Mouse (Mus musculus): Measurements from ENCODE around the gene Sv2c. TPM values are rescaled to one million over a fixed set of nuclear protein-coding genes. Genes with fewer than 3 reads are reported as not detected.

Sv2c gene
- polyA plus RNA-seq, 1 experiment from 2014 or later = 0.12 TPM

DNA sequence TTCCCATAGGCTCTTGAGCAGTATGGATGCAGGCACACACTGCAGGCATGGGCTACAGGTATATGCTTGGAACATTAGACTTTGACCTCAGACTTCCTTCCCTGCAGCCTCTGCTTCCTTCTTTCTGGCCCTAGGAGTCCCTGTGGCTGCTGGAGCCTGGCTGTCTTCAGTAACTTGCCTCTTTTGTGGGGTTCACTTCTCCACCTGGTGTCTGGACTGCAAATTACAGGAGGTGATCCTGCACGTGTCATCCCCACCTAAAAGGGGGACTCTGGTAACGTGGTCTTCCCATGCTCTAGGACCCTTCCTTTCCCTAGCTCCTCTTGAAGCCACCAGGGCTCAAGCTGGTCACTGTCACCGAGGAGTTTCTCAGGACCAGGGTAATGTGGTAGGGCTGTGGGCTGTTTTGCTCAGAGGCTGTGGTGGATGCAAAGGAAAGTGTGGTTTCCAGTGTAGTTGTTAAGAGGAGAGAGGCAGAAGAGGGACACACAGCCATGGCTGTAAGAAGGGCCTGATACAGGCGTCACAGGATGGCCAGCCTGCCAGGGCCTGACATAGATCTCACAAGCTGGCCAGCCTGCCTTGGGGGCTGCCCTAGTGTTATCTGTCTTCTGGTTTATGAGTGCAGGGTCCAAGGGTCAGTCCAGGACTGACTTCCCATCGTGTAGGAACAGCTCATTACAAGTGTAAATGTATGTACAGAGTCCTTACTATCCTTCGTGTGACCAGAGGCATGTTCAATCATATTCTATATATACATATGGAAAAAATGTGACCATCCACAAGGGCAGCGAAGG is 181.1 kb downstream of the Sv2c start:
- peak; percentile 51 for ATAC-seq
- Histone ChIP-seq H3K9ac (no peak overlapping the region), H3K9me3 (replicated peaks) (no peaks in the 10 kb centered on the region), H3K4me3 (no peak overlapping the region), H3K36me3 (no peaks in the 10 kb centered on the region), H3K4me2 (peak overlapping the region; percentile 49), H3K27ac (0 out of 2 replicates have a peak overlapping the region, but pooled peaks have one; percentile 5), H3K27me3 (replicated peaks) (no peaks in the 10 kb centered on the region), H3K4me1 (peaks cover 43% of the 10 kb centered on the region)
- WGBS (ENCODE audit: insufficient replicate concordance) = 36% methylated on average over 7 of the region's 7 CpGs

DNA sequence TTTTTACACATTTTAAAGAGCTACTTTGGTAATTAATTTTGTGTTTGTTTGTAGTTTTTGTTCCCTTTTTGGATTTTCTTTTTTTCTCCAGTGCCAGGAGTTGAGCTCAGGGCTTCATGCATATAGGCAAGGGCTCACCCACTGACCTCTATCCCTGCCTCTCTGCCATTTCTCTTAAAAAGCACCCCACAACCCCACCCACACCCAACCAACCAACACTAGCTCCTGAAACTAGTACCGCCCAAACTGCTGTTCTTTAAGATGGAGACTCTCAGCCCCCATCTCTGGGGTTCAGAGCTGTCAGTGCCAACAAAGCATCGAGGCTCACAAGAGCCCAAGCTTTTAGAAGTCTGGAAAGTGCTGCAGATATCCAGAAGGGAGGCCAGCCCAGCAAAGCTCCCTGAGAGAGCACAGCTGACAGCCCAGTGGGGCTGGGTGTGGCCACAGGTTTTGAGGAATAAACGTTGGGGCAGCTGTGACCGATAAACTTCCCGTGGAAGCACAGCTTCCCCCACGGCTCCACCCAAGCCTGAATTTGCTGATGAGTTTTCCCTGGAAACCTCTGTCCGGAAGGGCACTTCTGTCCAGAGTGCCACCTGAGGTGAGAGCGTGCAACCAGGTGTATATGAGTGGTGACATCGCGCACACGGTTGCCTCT is 181.8 kb downstream of the Sv2c start:
- Histone ChIP-seq H3K4me2 (peak overlapping the region; percentile 49), H3K27ac (0 out of 2 replicates have a peak overlapping the region, but pooled peaks have one; percentile 28)
- 37% methylated on average over 11 of the region's 11 CpGs for WGBS (ENCODE audit: insufficient replicate concordance)

GRCm38 (mm10) chr13:95949356-95949755 is 183.0 kb downstream of the Sv2c start:
- no peak overlapping the region for H3K27ac ChIP-seq
- ATAC-seq = no peak
- WGBS (ENCODE audit: insufficient replicate concordance) = 45% methylated on average over 4 of the region's 4 CpGs

More for the DNA sequence above, 181.8 kb downstream of the Sv2c start:
- Histone ChIP-seq H3K4me3 (no peak overlapping the region), H3K9me3 (replicated peaks) (no peaks in the 10 kb centered on the region), H3K36me3 (no peaks in the 10 kb centered on the region), H3K27me3 (replicated peaks) (no peaks in the 10 kb centered on the region), H3K9ac (peak overlapping the region; percentile 31; the same call in 1 of the 2 replicates), H3K4me1 (peaks cover 37% of the 10 kb centered on the region)
- ATAC-seq = peak; percentile 83

DNA sequence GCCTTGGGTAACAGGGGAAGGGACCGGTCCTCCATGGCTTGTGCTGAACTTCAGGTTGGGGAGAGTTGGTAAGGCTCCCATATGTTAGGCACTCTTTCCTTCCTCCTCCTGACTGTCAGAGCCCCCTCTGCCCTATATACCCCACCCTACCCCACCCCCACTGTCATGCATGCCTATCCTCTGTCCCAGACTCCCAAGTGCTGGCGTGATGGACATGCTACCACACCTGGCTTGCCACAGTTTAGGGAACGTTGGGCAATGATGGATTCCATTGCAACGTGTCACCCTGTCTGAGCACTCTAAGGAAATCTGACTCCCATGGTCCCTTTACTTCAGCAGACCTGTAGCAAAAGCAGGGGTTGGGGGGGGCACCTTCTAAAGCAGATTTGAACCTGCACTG is 183.6 kb downstream of the Sv2c start:
- no peaks in the 10 kb centered on the region for H3K9me3 ChIP-seq (replicated peaks)
- no peak overlapping the region for H3K27ac ChIP-seq
- H3K27me3 ChIP-seq (replicated peaks) = no peaks in the 10 kb centered on the region
- H3K4me3 ChIP-seq = no peak overlapping the region
- no peaks in the 10 kb centered on the region for H3K36me3 ChIP-seq
- ATAC-seq = no peak
- peaks cover 37% of the 10 kb centered on the region for H3K4me1 ChIP-seq
- WGBS (ENCODE audit: insufficient replicate concordance) = 56% methylated on average over 4 of the region's 4 CpGs
- H3K4me2 ChIP-seq = no peak overlapping the region
- no peak overlapping the region for H3K9ac ChIP-seq

More at GRCm38 (mm10) chr13:95949356-95949755, 183.0 kb downstream of the Sv2c start:
- Histone ChIP-seq H3K36me3 (no peaks in the 10 kb centered on the region), H3K4me1 (peaks cover 37% of the 10 kb centered on the region), H3K4me2 (no peak overlapping the region), H3K9ac (no peak overlapping the region), H3K27me3 (replicated peaks) (no peaks in the 10 kb centered on the region), H3K4me3 (no peak overlapping the region), H3K9me3 (replicated peaks) (no peaks in the 10 kb centered on the region)

DNA sequence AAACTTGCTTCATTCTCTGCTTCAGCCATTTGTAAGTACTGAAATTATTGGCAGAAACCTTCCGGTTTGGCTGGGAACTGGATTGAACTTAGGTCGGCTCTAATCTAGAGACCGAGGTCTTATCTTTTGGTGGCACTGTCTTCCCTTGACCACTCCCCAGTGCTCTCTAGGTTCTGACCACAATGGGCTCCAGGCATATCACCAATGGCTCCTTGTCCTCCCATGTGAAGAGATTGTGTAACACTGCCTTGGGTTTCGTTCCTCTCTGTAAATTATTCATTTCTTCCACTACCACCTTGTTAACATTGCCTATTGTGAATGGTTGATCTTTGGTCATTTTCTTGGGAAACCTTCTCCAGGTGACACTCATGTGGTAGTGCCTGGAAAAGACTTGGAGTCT is 184.0 kb downstream of the Sv2c start:
- Histone ChIP-seq H3K4me3 (no peak overlapping the region), H3K27me3 (replicated peaks) (no peaks in the 10 kb centered on the region), H3K27ac (no peak overlapping the region), H3K9ac (no peak overlapping the region), H3K36me3 (no peaks in the 10 kb centered on the region), H3K9me3 (replicated peaks) (no peaks in the 10 kb centered on the region), H3K4me2 (no peak overlapping the region), H3K4me1 (peaks cover 37% of the 10 kb centered on the region)
- WGBS (ENCODE audit: insufficient replicate concordance) = 18% methylated on average over 4 of the region's 4 CpGs
- ATAC-seq = 0 out of 2 replicates have a peak, but pooled peaks have one; percentile 42

- peaks cover 39% of the 10 kb centered on the region for H3K4me1 ChIP-seq
- no peak overlapping the region for H3K4me2 ChIP-seq
- H3K9me3 ChIP-seq (replicated peaks) = no peaks in the 10 kb centered on the region
- no peak overlapping the region for H3K9ac ChIP-seq
- 28% methylated on average over 5 of the region's 5 CpGs for WGBS (ENCODE audit: insufficient replicate concordance)
- ATAC-seq = no peak
- no peaks in the 10 kb centered on the region for H3K27me3 ChIP-seq (replicated peaks)
- no peaks in the 10 kb centered on the region for H3K36me3 ChIP-seq
- no peak overlapping the region for H3K4me3 ChIP-seq
- H3K27ac ChIP-seq = no peak overlapping the region
Measured at GRCm38 (mm10) chr13:95945937-95946507, 186.4 kb downstream of the Sv2c start.

- Histone ChIP-seq H3K27me3 (replicated peaks) (no peaks in the 10 kb centered on the region), H3K27ac (no peak overlapping the region), H3K9me3 (replicated peaks) (no peaks in the 10 kb centered on the region), H3K4me3 (no peak overlapping the region), H3K4me2 (no peak overlapping the region), H3K36me3 (no peaks in the 10 kb centered on the region), H3K9ac (no peak overlapping the region), H3K4me1 (peaks cover 27% of the 10 kb centered on the region)
- 70% methylated on average over 6 of the region's 6 CpGs for WGBS (ENCODE audit: insufficient replicate concordance)
- ATAC-seq = no peak
Measured at GRCm38 (mm10) chr13:95944621-95945020, 187.8 kb downstream of the Sv2c start.

GRCm38 (mm10) chr13:95943919-95944318 is 188.5 kb downstream of the Sv2c start:
- no peaks in the 10 kb centered on the region for H3K9me3 ChIP-seq (replicated peaks)
- peaks cover 20% of the 10 kb centered on the region for H3K4me1 ChIP-seq
- 73% methylated on average over 3 of the region's 3 CpGs for whole genome bisulfite sequencing (ENCODE audit: insufficient replicate concordance)
- no peak overlapping the region for H3K4me2 ChIP-seq
- H3K27me3 ChIP-seq (replicated peaks) = no peaks in the 10 kb centered on the region
- no peak overlapping the region for H3K9ac ChIP-seq
- no peak overlapping the region for H3K4me3 ChIP-seq
- no peak for ATAC-seq
- H3K27ac ChIP-seq = no peak overlapping the region
- no peaks in the 10 kb centered on the region for H3K36me3 ChIP-seq

DNA sequence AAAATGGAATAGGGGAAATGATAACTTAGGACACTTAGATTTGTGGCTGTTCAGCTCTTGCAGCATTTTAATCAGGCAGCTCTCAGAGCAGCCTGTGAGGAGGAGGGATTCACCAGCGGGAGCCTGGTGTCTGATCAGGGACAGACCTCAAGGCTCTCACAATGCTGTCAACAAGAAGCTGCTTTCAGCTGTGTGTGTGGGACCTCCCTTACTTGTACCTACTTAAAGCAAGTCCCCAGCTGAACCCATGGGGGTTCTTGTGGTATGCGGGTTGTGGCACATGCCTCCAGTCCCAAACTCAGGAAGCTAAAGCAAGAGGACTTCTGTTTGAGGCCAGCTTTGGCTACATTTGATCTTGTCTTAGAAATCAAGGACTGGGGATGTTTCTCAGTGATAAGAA is 189.8 kb downstream of the Sv2c start:
- Histone ChIP-seq H3K27me3 (replicated peaks) (no peaks in the 10 kb centered on the region), H3K4me3 (no peak overlapping the region), H3K9ac (no peak overlapping the region), H3K36me3 (no peaks in the 10 kb centered on the region), H3K4me2 (no peak overlapping the region), H3K4me1 (0 out of 2 replicates have a peak, but pooled peaks cover 7% of the 10 kb centered on the region), H3K27ac (no peak overlapping the region), H3K9me3 (replicated peaks) (no peaks in the 10 kb centered on the region)
- ATAC-seq = no peak
- 30% methylated on average over 2 of the region's 2 CpGs for WGBS (ENCODE audit: insufficient replicate concordance)

DNA sequence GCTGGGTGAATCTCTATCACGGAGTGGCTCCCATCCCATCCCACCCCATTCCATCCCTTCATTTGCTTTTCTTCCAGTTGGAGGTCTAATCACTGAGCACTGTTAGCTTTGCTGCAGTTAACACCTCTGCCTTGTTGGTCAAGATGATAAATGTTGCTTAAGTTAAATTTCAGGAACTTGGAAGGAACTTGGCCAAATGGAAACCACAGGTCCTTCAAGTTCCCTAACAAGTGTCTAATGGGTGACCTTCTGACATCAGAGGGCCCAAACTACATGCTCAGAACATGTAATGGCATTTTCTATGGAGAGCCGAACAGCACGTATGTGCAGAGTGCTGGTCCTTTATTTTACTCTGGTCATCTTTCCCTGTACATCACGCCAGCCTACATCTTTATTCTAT is 190.5 kb downstream of the Sv2c start:
- H3K9me3 ChIP-seq (replicated peaks) = no peaks in the 10 kb centered on the region
- no peak overlapping the region for H3K4me2 ChIP-seq
- H3K4me3 ChIP-seq = no peak overlapping the region
- WGBS (ENCODE audit: insufficient replicate concordance) = 76% methylated on average over 4 of the region's 4 CpGs
- H3K9ac ChIP-seq = no peak overlapping the region
- H3K27ac ChIP-seq = no peak overlapping the region
- 0 out of 2 replicates have a peak, but pooled peaks cover 7% of the 10 kb centered on the region for H3K4me1 ChIP-seq
- no peak for ATAC-seq
- H3K27me3 ChIP-seq (replicated peaks) = no peaks in the 10 kb centered on the region
- H3K36me3 ChIP-seq = no peaks in the 10 kb centered on the region

- H3K9me3 ChIP-seq (replicated peaks) = no peaks in the 10 kb centered on the region
- no peak for ATAC-seq
- no peaks in the 10 kb centered on the region for H3K36me3 ChIP-seq
- H3K9ac ChIP-seq = no peak overlapping the region
- H3K27me3 ChIP-seq (replicated peaks) = no peaks in the 10 kb centered on the region
- 0 out of 2 replicates have a peak, but pooled peaks cover 7% of the 10 kb centered on the region for H3K4me1 ChIP-seq
- no peak overlapping the region for H3K4me2 ChIP-seq
- H3K4me3 ChIP-seq = no peak overlapping the region
- WGBS (ENCODE audit: insufficient replicate concordance) = 66% methylated on average over 5 of the region's 5 CpGs
- no peak overlapping the region for H3K27ac ChIP-seq
Measured at GRCm38 (mm10) chr13:95940811-95941210, 191.6 kb downstream of the Sv2c start.

DNA sequence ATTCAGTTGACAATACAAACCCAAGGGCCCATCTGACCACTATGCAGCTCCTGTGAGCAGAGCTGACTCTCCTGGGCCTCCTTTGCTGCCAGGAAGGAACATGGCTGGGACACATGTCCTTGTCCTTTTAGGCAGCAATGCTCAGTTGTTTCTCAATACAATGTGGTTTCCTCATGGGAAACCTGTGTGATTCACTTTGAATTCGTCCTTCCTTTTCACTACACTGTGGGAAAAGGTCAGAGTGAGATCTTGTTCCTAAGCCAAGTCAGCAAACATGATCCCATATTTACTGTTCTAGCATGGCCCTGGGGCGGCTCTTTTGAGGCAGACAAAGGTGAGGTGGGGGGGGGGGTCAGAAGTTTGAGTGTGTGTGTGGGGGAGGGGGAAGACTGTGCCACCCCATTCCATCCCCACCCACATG is 208.2 kb downstream of the Sv2c start:
- no peak overlapping the region for H3K9ac ChIP-seq
- no peak for ATAC-seq
- no peaks in the 10 kb centered on the region for H3K4me1 ChIP-seq
- H3K4me3 ChIP-seq = no peak overlapping the region
- no peak overlapping the region for H3K4me2 ChIP-seq
- H3K27ac ChIP-seq = no peak overlapping the region
- no peaks in the 10 kb centered on the region for H3K36me3 ChIP-seq
- 0 out of 2 replicates have a peak, but pooled peaks cover 4% of the 10 kb centered on the region for H3K27me3 ChIP-seq (replicated peaks)
- 0 out of 2 replicates have a peak, but pooled peaks cover 6% of the 10 kb centered on the region for H3K9me3 ChIP-seq (replicated peaks)
- 40% methylated on average over 2 of the region's 2 CpGs for WGBS (ENCODE audit: insufficient replicate concordance)
